Mouse (Mus musculus) pancreas, adult 10 weeks (tissue): ENCODE measurements around the gene Sult2a8. TPM values are rescaled to one million over a fixed set of nuclear protein-coding genes. Genes with fewer than 3 reads are reported as not detected.

Source experiments
- polyA plus RNA-seq: library from polyadenylated mRNA; stranded (reverse); fragments of 350-450 nt; fragmentation: Illumina TruSeq; extraction: RNeasy Lipid Tissue Mini Kit (QIAGEN cat#74804); gene quantifications from one replicate; pipeline ENCODE4 v1.2.3, GENCODE M21; 2015; ENCODE audit warnings: low read depth, low replicate concordance; ENCODE audit not compliant: insufficient read depth

Sult2a8 gene
- not detected for polyA plus RNA-seq

GRCm38 (mm10) chr7:14446534-14446933, at the start of gene Sult2a8:
TSS of gene Sult2a8 (minus strand) at chr7:14446769.

GRCm38 (mm10) chr7:14494130-14494529, 47.6 kb upstream of the Sult2a8 start, which contains the start of gene Sult2a7:
TSS of gene Sult2a7 (minus strand) at chr7:14494230.

Other genes with a start within 250 kb of the Sult2a8 start
- not detected for gene Sult2a6, start 191.9 kb downstream of the Sult2a8 start, polyA plus RNA-seq
- gene Obox8, start 113.2 kb downstream of the Sult2a8 start, polyA plus RNA-seq, result not detected
- gene Sult2a7, start 47.5 kb upstream of the Sult2a8 start, polyA plus RNA-seq, result not detected
- gene Vmn1r90, start 116.7 kb upstream of the Sult2a8 start, polyA plus RNA-seq, result not detected
- not detected for gene Obox7, start 212.7 kb upstream of the Sult2a8 start, polyA plus RNA-seq